Mouse (Mus musculus) ES-E14 (cell line): ENCODE results near the gene Fau. TPM values are rescaled to one million over a fixed set of nuclear protein-coding genes. Genes with fewer than 3 reads are reported as not detected.

Experiments used
- DNase-seq: peaks from one replicate; pipeline ENCODE4 v3.0.0-alpha.2; 2013; ENCODE audit warnings: low read depth, low spot score
- H3K27ac ChIP-seq: 2 replicates; pipeline ENCODE4 v1.5.1; 2012; ENCODE audit warnings: low read depth, mild to moderate bottlenecking, low read length, moderate library complexity, mixed read lengths; ENCODE audit not compliant: poor library complexity, insufficient read depth, severe bottlenecking
- H3K36me3 ChIP-seq: 2 replicates; pipeline ENCODE4 v1.6.1; 2012; ENCODE audit warnings: mild to moderate bottlenecking, low read length, moderate library complexity, mixed read lengths; ENCODE audit not compliant: control insufficient read depth, poor library complexity, insufficient read depth, severe bottlenecking
- H3K4me1 ChIP-seq, 2 experiments: fragments of 150-350 bp in 1 of 2; sonication (generic) in 1 of 2; 2 replicates each; pipeline ENCODE4 v1.6.1; 2012; ENCODE audit warnings: low read length in 2 of 2, mild to moderate bottlenecking in 1 of 2, mixed read lengths in 1 of 2; ENCODE audit not compliant: control insufficient read depth in 2 of 2, insufficient read depth in 2 of 2, poor library complexity in 1 of 2
- H3K4me3 ChIP-seq, 2 experiments: fragments of 150-350 bp in 1 of 2; sonication (generic) in 1 of 2; 2 replicates each; pipeline ENCODE4 v1.5.1; 2012; ENCODE audit warnings: low read length in 2 of 2, low read depth in 1 of 2, mild to moderate bottlenecking in 1 of 2, mixed read lengths in 1 of 2; ENCODE audit not compliant: insufficient read depth in 1 of 2, poor library complexity in 1 of 2, severe bottlenecking in 1 of 2
- H3K9ac ChIP-seq: 2 replicates; pipeline ENCODE4 v1.6.1; 2012; ENCODE audit warnings: low read depth, mild to moderate bottlenecking, low read length, mixed read lengths; ENCODE audit not compliant: poor library complexity, insufficient read depth, severe bottlenecking
- H3K9me3 ChIP-seq: fragments of 150-350 bp; sonication (generic); 2 replicates; pipeline ENCODE4 v1.6.1; 2012; ENCODE audit warnings: low read depth, mild to moderate bottlenecking, low read length; ENCODE audit not compliant: control insufficient read depth, insufficient read depth
- CHD2 ChIP-seq: IDR thresholded peaks from 2 replicates; pipeline ENCODE4 v1.6.1; 2014; ENCODE audit warnings: mild to moderate bottlenecking, low read depth, low read length, inconsistent platforms
- HCFC1 ChIP-seq: IDR thresholded peaks from 2 replicates; pipeline ENCODE4 v1.6.1; 2012; ENCODE audit warnings: low read length, inconsistent platforms, borderline replicate concordance; ENCODE audit not compliant: insufficient read depth
- MAFK ChIP-seq: IDR thresholded peaks from 2 replicates; pipeline ENCODE4 v1.6.1; 2014; ENCODE audit warnings: mild to moderate bottlenecking, low read depth, low read length, inconsistent platforms; ENCODE audit not compliant: insufficient read depth
- ZC3H11A ChIP-seq: IDR thresholded peaks from 2 replicates; pipeline ENCODE4 v1.6.1; 2012; ENCODE audit warnings: low read depth, mild to moderate bottlenecking, inconsistent platforms, low read length, borderline replicate concordance
- ZNF384 ChIP-seq: IDR thresholded peaks from 2 replicates; pipeline ENCODE4 v1.6.1; 2012; ENCODE audit warnings: low read depth, low read length, inconsistent platforms
- in situ Hi-C, 2 experiments: fragments of 600-800 bp; cut with MboI; formaldehyde crosslinking; loops; one replicate each; pipeline ENCODE4 v1.15.1; 2025; ENCODE audit warnings: low sequenced_read_pairs in 2 of 2, inconsistent platforms in 1 of 2; ENCODE audit not compliant: unreplicated experiment in 2 of 2
- total RNA-seq: library from RNA; depleted of rRNA; stranded (reverse); fragments of 300-350 nt; gene quantifications from 2 replicates; pipeline ENCODE4 v1.2.3, GENCODE M21; 2012; rRNA removed

Fau gene
- 1,469 and 1,510 TPM in 2 replicates for total RNA-seq

- peaks cover 2 to 4% of the 10 kb centered on the region in 2 experiments; a peak in 2 of 4 replicates for H3K4me1 ChIP-seq
- in situ Hi-C loops = no loop called here
- H3K27ac ChIP-seq = peak within 1 kb of the TSS; percentile 87
- TF ChIP-seq HCFC1 (peak; percentile 74; the same call in 1 of the 2 replicates), CHD2 (no peak), MAFK (no peak), ZNF384 (no peak), ZC3H11A (no peak)
- peak within 1 kb of the TSS; percentile 96 for H3K9ac ChIP-seq
- H3K36me3 ChIP-seq = peaks cover 48% of the 10 kb centered on the region
- no peaks in the 10 kb centered on the region for H3K9me3 ChIP-seq
- peak within 1 kb of the TSS; percentile 95 to 96 for H3K4me3 ChIP-seq
- peak; percentile 89 for DNase-seq
These were observed at the start of gene Fau, which contains the start of gene Mrpl49 for GRCm38 (mm10) chr19:6057313-6058096. TSS of gene Fau (plus strand) at chr19:6057844. TSS of gene Mrpl49 (minus strand) at chr19:6057785.

- TF ChIP-seq ZNF384 = no peak
- no peak for TF ChIP-seq ZC3H11A
- TF ChIP-seq HCFC1 = no peak
- TF ChIP-seq CHD2 = no peak
- no peak for TF ChIP-seq MAFK
- in situ Hi-C loops = no loop called here
- Histone ChIP-seq H3K4me3 (peak overlapping the region; percentile 16 to 31; a peak in 3 of 4 replicates), H3K4me1 (peaks cover 5 to 23% of the 10 kb centered on the region in 2 experiments), H3K36me3 (no peaks in the 10 kb centered on the region), H3K9ac (no peak overlapping the region), H3K27ac (no peak overlapping the region), H3K9me3 (no peaks in the 10 kb centered on the region)
- DNase-seq = no peak
These were observed 48.5 kb upstream of the Fau start for GRCm38 (mm10) chr19:6009137-6009536.

- no peak for TF ChIP-seq MAFK
These were observed 44.0 kb upstream of the Fau start for GRCm38 (mm10) chr19:6013691-6014090.

GRCm38 (mm10) chr19:6014991-6015510 lies 42.6 kb upstream of the Fau start:
- in situ Hi-C loops = no loop called here
- TF ChIP-seq ZC3H11A (no peak), HCFC1 (0 out of 2 replicates have a peak, but pooled peaks have one; percentile 18), MAFK (no peak)
- Histone ChIP-seq H3K9ac (peak overlapping the region; percentile 49), H3K36me3 (no peaks in the 10 kb centered on the region), H3K4me1 (peaks cover 5 to 15% of the 10 kb centered on the region in 2 experiments; a peak in 2 of 4 replicates), H3K27ac (no peak overlapping the region; the same call in 1 of the 2 replicates), H3K4me3 (peak overlapping the region; percentile 66 to 71), H3K9me3 (no peaks in the 10 kb centered on the region)
- DNase-seq = peak; percentile 60

More at GRCm38 (mm10) chr19:6013691-6014090, 44.0 kb upstream of the Fau start:
- in situ Hi-C loops = no loop called here
- H3K4me3 ChIP-seq = no peak overlapping the region
- H3K9ac ChIP-seq = no peak overlapping the region
- H3K9me3 ChIP-seq = no peaks in the 10 kb centered on the region
- H3K27ac ChIP-seq = no peak overlapping the region
- peaks cover 5 to 22% of the 10 kb centered on the region in 2 experiments; a peak in 3 of 4 replicates for H3K4me1 ChIP-seq
- H3K36me3 ChIP-seq = no peaks in the 10 kb centered on the region
- no peak for DNase-seq
